Mouse (Mus musculus) liver, embryonic 14.5 days (tissue): Measurements from ENCODE around the gene Gm4177. TPM values are rescaled to one million over a fixed set of nuclear protein-coding genes. Genes with fewer than 3 reads are reported as not detected.
"Not testable (repeated sequence)": the region's sequence is repeated elsewhere in the genome, so short reads cannot be mapped to it uniquely, and the experiment has no call there.

ENCODE experiments used
- ATAC-seq: fragments of 200-750 bp; cut with Nextera tagmentation; 2 replicates; pipeline ENCODE4 v1.8.0; 2017; ENCODE audit warnings: moderate number of reproducible peaks, mild to moderate bottlenecking, moderate library complexity; ENCODE audit not compliant: insufficient read depth
- DNase-seq, 3 experiments: peaks; one replicate each; pipeline ENCODE4 v3.0.0-alpha.2; 2012 to 2013; ENCODE audit warnings: low read depth in 3 of 3, low spot score in 3 of 3
- H3K27ac ChIP-seq: fragments of 300-500 bp; sonication (generic); 2 replicates; pipeline ENCODE4 v1.5.1; 2014; ENCODE audit warnings: moderate library complexity, mild to moderate bottlenecking, control low read depth, inconsistent platforms
- H3K27me3 ChIP-seq: fragments of 300-500 bp; sonication (generic); 2 replicates; pipeline ENCODE4 v1.6.1; 2014; ENCODE audit warnings: mild to moderate bottlenecking, low read length, moderate library complexity; ENCODE audit not compliant: control insufficient read depth, insufficient read depth
- H3K36me3 ChIP-seq: fragments of 300-500 bp; sonication (generic); replicated peaks from 2 replicates; pipeline ENCODE4 v1.6.1; 2014; ENCODE audit warnings: low read depth; ENCODE audit not compliant: control insufficient read depth, insufficient read depth
- H3K4me1 ChIP-seq, 2 experiments: fragments of 200-500 bp in 1 of 2; fragments of 300-500 bp in 1 of 2; sonication (generic) in 1 of 2; replicated peaks; 2 replicates each; pipeline ENCODE4 v1.6.1; 2012 to 2014; ENCODE audit warnings: antibody characterized with exemption in 1 of 2, inconsistent platforms in 1 of 2, low read length in 1 of 2; ENCODE audit not compliant: control insufficient read depth in 2 of 2, insufficient read depth in 2 of 2
- H3K4me2 ChIP-seq: fragments of 300-500 bp; sonication (generic); 2 replicates; pipeline ENCODE4 v1.6.1; 2014; ENCODE audit warnings: low read depth, mild to moderate bottlenecking, control low read depth, moderate library complexity
- H3K4me3 ChIP-seq, 2 experiments: fragments of 200-500 bp in 1 of 2; fragments of 300-500 bp in 1 of 2; sonication (generic) in 1 of 2; 2 replicates each; pipeline ENCODE4 v1.5.1; 2012 to 2014; ENCODE audit warnings: low read depth in 2 of 2, low read length in 2 of 2, mild to moderate bottlenecking in 2 of 2, control low read depth in 1 of 2, inconsistent platforms in 1 of 2, moderate library complexity in 1 of 2; ENCODE audit not compliant: insufficient read depth in 1 of 2
- H3K9ac ChIP-seq: fragments of 300-500 bp; sonication (generic); replicated peaks from 2 replicates; pipeline ENCODE4 v1.6.1; 2014; ENCODE audit warnings: mild to moderate bottlenecking, control low read depth, moderate library complexity
- H3K9me3 ChIP-seq: fragments of 300-500 bp; sonication (generic); 2 replicates; pipeline ENCODE4 v1.6.1; 2016; ENCODE audit warnings: low read length, mixed read lengths; ENCODE audit not compliant: control insufficient read depth
- WGBS: fragments of 180-500 bp; shearing (Covaris S2); extraction: QIAGEN DNeasy Blood & Tissue Kit; methylation state at CpG from one replicate; pipeline ENCODE4 v1.1.7; 2014; ENCODE audit not compliant: insufficient replicate concordance; 5-methylcytosine and 5-hydroxymethylcytosine counted together
- polyA plus RNA-seq, 2 experiments: library from polyadenylated mRNA; depleted of rRNA in 1 of 2; stranded (reverse) in 1 of 2; unstranded in 1 of 2; fragments of >200 nt; fragmentation: Nextera tagmentation in 1 of 2; extraction: Ambion mirVana in 1 of 2; gene quantifications; 2 replicates each; pipeline versions ENCODE4 v1.2.1 to v1.2.3; 2012 to 2014

The Gm4177 gene
- not detected in 2 replicates for polyA plus RNA-seq (2012; rRNA removed)
- polyA plus RNA-seq (2014; fragmentation: Nextera tagmentation; extraction: Ambion mirVana), result not detected in 2 replicates

DNA sequence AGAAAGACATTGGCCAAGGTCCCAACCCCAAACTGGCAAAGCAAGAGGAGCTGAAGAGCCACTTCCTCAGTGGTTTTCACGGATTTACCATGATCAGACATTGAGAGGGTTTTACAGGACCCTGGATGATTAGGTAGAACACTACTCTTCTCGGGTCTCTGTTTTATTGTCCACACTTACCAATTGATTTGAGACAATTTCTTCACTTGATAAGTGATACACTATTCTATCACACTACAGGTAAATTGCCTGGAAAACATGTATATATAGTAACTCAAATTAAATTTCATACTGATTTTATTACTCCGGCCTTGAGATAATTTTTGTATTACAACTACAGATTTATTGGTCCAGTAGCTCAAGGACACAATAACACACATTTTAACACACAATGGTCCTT is at the start of gene Gm4177:
Gm4177 (minus strand) TSS at position 101 of the 400 bp plus-strand sequence.
- not testable (repeated sequence) for H3K4me2 ChIP-seq, ATAC-seq, H3K36me3 ChIP-seq, H3K9ac ChIP-seq, H3K9me3 ChIP-seq, H3K27me3 ChIP-seq, H3K27ac ChIP-seq, H3K4me1 ChIP-seq, DNase-seq, H3K4me3 ChIP-seq
- no CpG with 5 or more reads among the region's 3 CpGs for WGBS

DNA sequence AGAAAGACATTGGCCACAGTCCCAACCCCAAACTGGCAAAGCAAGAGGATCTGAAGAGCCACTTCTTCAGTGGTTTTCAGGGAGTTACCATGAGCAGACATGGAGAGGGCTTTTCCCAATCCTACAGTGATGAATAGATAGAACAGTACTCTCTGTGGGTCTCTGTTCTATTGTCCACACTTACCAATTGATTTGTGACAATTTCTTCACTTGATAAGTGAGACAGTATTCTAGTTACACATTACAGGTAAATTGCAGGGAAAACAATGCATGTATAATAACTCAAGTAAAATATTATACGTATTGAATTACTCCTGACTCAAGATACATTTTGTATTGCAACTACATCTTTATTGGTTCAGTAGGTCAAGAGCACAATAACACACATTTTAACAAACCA is 47.6 kb upstream of the Gm4177 start, which contains the start of gene Gm5725:
Gm5725 (minus strand) TSS at position 101 of the 400 bp plus-strand sequence.
- H3K36me3 ChIP-seq, H3K9ac ChIP-seq, H3K27ac ChIP-seq, H3K27me3 ChIP-seq, DNase-seq, H3K4me3 ChIP-seq, H3K9me3 ChIP-seq, H3K4me1 ChIP-seq, ATAC-seq, H3K4me2 ChIP-seq: not testable (repeated sequence)
- WGBS, result no CpG with 5 or more reads among the region's 1 CpGs

- H3K36me3 ChIP-seq, ATAC-seq, DNase-seq, H3K4me2 ChIP-seq, H3K27me3 ChIP-seq, H3K4me1 ChIP-seq, H3K9me3 ChIP-seq, H3K9ac ChIP-seq, H3K4me3 ChIP-seq, H3K27ac ChIP-seq: not testable (repeated sequence)
- whole genome bisulfite sequencing, result no CpG with 5 or more reads among the region's 1 CpGs
These were observed 35.5 kb upstream of the Gm4177 start, which contains the start of gene Vmn1r135 for GRCm38 (mm10) chr7:21832051-21832450. Vmn1r135 (plus strand) TSS chr7:21832351.

- H3K36me3 ChIP-seq, H3K4me3 ChIP-seq, H3K9ac ChIP-seq, H3K27me3 ChIP-seq, H3K9me3 ChIP-seq, H3K4me2 ChIP-seq, DNase-seq, H3K4me1 ChIP-seq, ATAC-seq, H3K27ac ChIP-seq: not testable (repeated sequence)
- no CpG with 5 or more reads among the region's 5 CpGs for WGBS
These were observed 35.2 kb downstream of the Gm4177 start, which contains the start of gene Gm4175 for GRCm38 (mm10) chr7:21761375-21761774. Gm4175 (minus strand) TSS chr7:21761475.

Other genes starting within 250 kb of the Gm4177 start
- not detected in 2 replicates for gene Vmn1r132, start 182.6 kb downstream of the Gm4177 start, polyA plus RNA-seq (2012; rRNA removed)
- gene Vmn1r132, start 182.6 kb downstream of the Gm4177 start, polyA plus RNA-seq (2014; fragmentation: Nextera tagmentation; extraction: Ambion mirVana), result not detected in 2 replicates
- gene Gm4175, start 35.3 kb downstream of the Gm4177 start, polyA plus RNA-seq (2012; rRNA removed), result not detected in 2 replicates
- gene Gm4175, start 35.3 kb downstream of the Gm4177 start, polyA plus RNA-seq (2014; fragmentation: Nextera tagmentation; extraction: Ambion mirVana), result not detected in 2 replicates
- not detected in 2 replicates for gene Vmn1r135, start 35.6 kb upstream of the Gm4177 start, polyA plus RNA-seq (2012; rRNA removed)
- gene Vmn1r135, start 35.6 kb upstream of the Gm4177 start, polyA plus RNA-seq (2014; fragmentation: Nextera tagmentation; extraction: Ambion mirVana), result not detected in 2 replicates
- not detected in 2 replicates for gene Gm5725, start 47.5 kb upstream of the Gm4177 start, polyA plus RNA-seq (2012; rRNA removed)
- gene Gm5725, start 47.5 kb upstream of the Gm4177 start, polyA plus RNA-seq (2014; fragmentation: Nextera tagmentation; extraction: Ambion mirVana), result not detected in 2 replicates
- gene Gm5891, start 124.6 kb upstream of the Gm4177 start, polyA plus RNA-seq (2012; rRNA removed), result not detected in 2 replicates
- not detected in 2 replicates for gene Gm5891, start 124.6 kb upstream of the Gm4177 start, polyA plus RNA-seq (2014; fragmentation: Nextera tagmentation; extraction: Ambion mirVana)
- not detected in 2 replicates for gene Vmn1r137, start 197.9 kb upstream of the Gm4177 start, polyA plus RNA-seq (2012; rRNA removed)
- not detected in 2 replicates for gene Vmn1r137, start 197.9 kb upstream of the Gm4177 start, polyA plus RNA-seq (2014; fragmentation: Nextera tagmentation; extraction: Ambion mirVana)
- gene Vmn1r138, start 232.2 kb upstream of the Gm4177 start, polyA plus RNA-seq (2012; rRNA removed), result not detected in 2 replicates
- not detected in 2 replicates for gene Vmn1r138, start 232.2 kb upstream of the Gm4177 start, polyA plus RNA-seq (2014; fragmentation: Nextera tagmentation; extraction: Ambion mirVana)